Mouse (Mus musculus) cortical plate, adult 2 months (tissue): ENCODE data around the gene Rab32. TPM values are rescaled to one million over a fixed set of nuclear protein-coding genes. Genes with fewer than 3 reads are reported as not detected.
A peak's percentile ranks its signal among the peaks of the same experiment; 100 is the strongest.
"Not testable (repeated sequence)": the region's sequence is repeated elsewhere in the genome, so short reads cannot be mapped to it uniquely, and the experiment has no call there.

Experiments
- H3K27ac ChIP-seq: fragments of 200-500 bp; 2 replicates; pipeline ENCODE4 v1.5.1; 2012; ENCODE audit warnings: low read length, control low read depth, inconsistent platforms; ENCODE audit not compliant: insufficient read depth
- H3K4me1 ChIP-seq: fragments of 200-500 bp; 2 replicates; pipeline ENCODE4 v1.6.1; 2011; ENCODE audit warnings: low read length; ENCODE audit not compliant: control insufficient read depth, insufficient read depth
- H3K4me3 ChIP-seq: fragments of 200-500 bp; 2 replicates; pipeline ENCODE4 v1.5.1; 2011; ENCODE audit warnings: mild to moderate bottlenecking, low read length, control low read depth; ENCODE audit not compliant: insufficient read depth
- CTCF ChIP-seq: fragments of 200-500 bp; IDR thresholded peaks from 2 replicates; pipeline ENCODE4 v1.5.1; 2011; ENCODE audit warnings: mild to moderate bottlenecking, control low read depth, low read length; ENCODE audit not compliant: insufficient read depth; ENCODE audit errors: extremely low read depth
- POLR2A ChIP-seq: fragments of 200-500 bp; IDR thresholded peaks from 2 replicates; pipeline ENCODE4 v1.6.1; 2011; ENCODE audit warnings: mild to moderate bottlenecking, low read length, control low read depth; ENCODE audit not compliant: insufficient read depth; ENCODE audit errors: extremely low read depth
- polyA plus RNA-seq: library from polyadenylated mRNA; depleted of rRNA; stranded (reverse); fragments of >200 nt; gene quantifications from 2 replicates; pipeline ENCODE4 v1.2.3, GENCODE M21; 2012; rRNA removed

Gene Rab32
- polyA plus RNA-seq, result 1.7 and 1.9 TPM in 2 replicates

GRCm38 (mm10) chr10:10557570-10558336 is at the start of gene Rab32:
Rab32 (minus strand) TSS chr10:10558265.
- H3K4me1 ChIP-seq, result no peaks in the 10 kb centered on the region
- no peak within 1 kb of the TSS for H3K27ac ChIP-seq
- peak; percentile 71 for TF ChIP-seq CTCF
- TF ChIP-seq POLR2A, result no peak
- peak within 1 kb of the TSS; percentile 61 for H3K4me3 ChIP-seq

- Histone ChIP-seq H3K27ac (no peak overlapping the region), H3K4me3 (no peak overlapping the region), H3K4me1 (no peaks in the 10 kb centered on the region)
- TF ChIP-seq CTCF, result no peak
These were observed 42.7 kb upstream of the Rab32 start for GRCm38 (mm10) chr10:10600771-10601170.

GRCm38 (mm10) chr10:10597495-10597894 is 39.4 kb upstream of the Rab32 start:
- not testable (repeated sequence) for H3K4me1 ChIP-seq, H3K4me3 ChIP-seq, H3K27ac ChIP-seq

- TF ChIP-seq POLR2A, result no peak
- TF ChIP-seq CTCF, result no peak
- Histone ChIP-seq H3K4me3 (no peak overlapping the region), H3K4me1 (no peaks in the 10 kb centered on the region), H3K27ac (no peak overlapping the region)
These were observed 22.7 kb upstream of the Rab32 start for GRCm38 (mm10) chr10:10580811-10581210.

GRCm38 (mm10) chr10:10579821-10580220 is 21.8 kb upstream of the Rab32 start:
- no peak for TF ChIP-seq CTCF
- no peak for TF ChIP-seq POLR2A
- Histone ChIP-seq H3K4me1 (no peaks in the 10 kb centered on the region), H3K4me3 (no peak overlapping the region), H3K27ac (no peak overlapping the region)

GRCm38 (mm10) chr10:10558337-10558711 is 259 bp upstream of the Rab32 start:
- Histone ChIP-seq H3K27ac (no peak overlapping the region), H3K4me1 (no peaks in the 10 kb centered on the region), H3K4me3 (peak overlapping the region; percentile 61)
- no peak for TF ChIP-seq POLR2A
- no peak for TF ChIP-seq CTCF

GRCm38 (mm10) chr10:10557085-10557484 is 980 bp downstream of the Rab32 start:
- TF ChIP-seq CTCF (no peak), POLR2A (no peak)

GRCm38 (mm10) chr10:10555676-10556075 is 2.4 kb downstream of the Rab32 start:
- no peak for TF ChIP-seq POLR2A
- no peak for TF ChIP-seq CTCF

More at GRCm38 (mm10) chr10:10557085-10557484, 980 bp downstream of the Rab32 start:
- Histone ChIP-seq H3K4me1 (no peaks in the 10 kb centered on the region), H3K27ac (no peak overlapping the region), H3K4me3 (peak overlapping the region; percentile 61; the same call in 1 of the 2 replicates)

GRCm38 (mm10) chr10:10555221-10555620 is 2.8 kb downstream of the Rab32 start:
- no peak overlapping the region for H3K27ac ChIP-seq
- no peak overlapping the region for H3K4me3 ChIP-seq
- TF ChIP-seq CTCF (no peak), POLR2A (no peak)
- H3K4me1 ChIP-seq, result no peaks in the 10 kb centered on the region

More at GRCm38 (mm10) chr10:10555676-10556075, 2.4 kb downstream of the Rab32 start:
- no peak overlapping the region for H3K27ac ChIP-seq
- no peak overlapping the region for H3K4me3 ChIP-seq
- no peaks in the 10 kb centered on the region for H3K4me1 ChIP-seq

GRCm38 (mm10) chr10:10550134-10550533 is 7.9 kb downstream of the Rab32 start:
- no peak overlapping the region for H3K27ac ChIP-seq
- H3K4me3 ChIP-seq, result no peak overlapping the region
- peaks cover 2% of the 10 kb centered on the region for H3K4me1 ChIP-seq
- TF ChIP-seq CTCF, result no peak
- no peak for TF ChIP-seq POLR2A
